Mouse (Mus musculus) heart, embryonic 11.5 days (tissue): ENCODE results near the gene Umodl1. TPM values are rescaled to one million over a fixed set of nuclear protein-coding genes. Genes with fewer than 3 reads are reported as not detected.

Experiments
- ATAC-seq: fragments of 200-750 bp; cut with Nextera tagmentation; replicated peaks from 2 replicates; pipeline ENCODE4 v1.8.0; 2017; ENCODE audit warnings: moderate library complexity; ENCODE audit not compliant: insufficient number of reproducible peaks, low FRiP score, low TSS enrichment
- H3K27ac ChIP-seq: fragments of 300-500 bp; sonication (generic); 2 replicates; pipeline ENCODE4 v1.5.1; 2014; ENCODE audit warnings: mild to moderate bottlenecking, low read depth, low read length
- H3K27me3 ChIP-seq: fragments of 300-500 bp; sonication (generic); 2 replicates; pipeline ENCODE4 v1.6.1; 2014; ENCODE audit warnings: mild to moderate bottlenecking, low read length, mixed read lengths; ENCODE audit not compliant: control insufficient read depth, insufficient read depth
- H3K36me3 ChIP-seq: fragments of 300-500 bp; sonication (generic); 2 replicates; pipeline ENCODE4 v1.6.1; 2014; ENCODE audit warnings: mild to moderate bottlenecking, low read length, moderate library complexity, mixed read lengths; ENCODE audit not compliant: control insufficient read depth, insufficient read depth
- H3K4me1 ChIP-seq: fragments of 300-500 bp; sonication (generic); 2 replicates; pipeline ENCODE4 v1.6.1; 2014; ENCODE audit warnings: low read length; ENCODE audit not compliant: control insufficient read depth, insufficient read depth
- H3K4me2 ChIP-seq: fragments of 300-500 bp; sonication (generic); 2 replicates; pipeline ENCODE4 v1.6.1; 2014; ENCODE audit warnings: mild to moderate bottlenecking, moderate library complexity
- H3K4me3 ChIP-seq: fragments of 300-500 bp; sonication (generic); 2 replicates; pipeline ENCODE4 v1.5.1; 2014; ENCODE audit warnings: low read depth, low read length
- H3K9ac ChIP-seq: fragments of 300-500 bp; sonication (generic); 2 replicates; pipeline ENCODE4 v1.6.1; 2014; ENCODE audit warnings: mild to moderate bottlenecking, low read depth, low read length, moderate library complexity
- H3K9me3 ChIP-seq: fragments of 300-500 bp; sonication (generic); replicated peaks from 2 replicates; pipeline ENCODE4 v1.6.1; 2016; ENCODE audit warnings: low read length; ENCODE audit not compliant: control insufficient read depth
- WGBS: fragments of 180-500 bp; shearing (Covaris S2); extraction: QIAGEN DNeasy Blood & Tissue Kit; methylation state at CpG from one replicate; pipeline ENCODE4 v1.1.7; 2014; ENCODE audit not compliant: insufficient replicate concordance; 5-methylcytosine and 5-hydroxymethylcytosine counted together
- polyA plus RNA-seq: library from polyadenylated mRNA; unstranded; fragments of >200 nt; fragmentation: Nextera tagmentation; extraction: Ambion mirVana; gene quantifications from 2 replicates; pipeline ENCODE4 v1.2.1, GENCODE M21; 2014

The Umodl1 gene
- polyA plus RNA-seq, 1 experiment from 2014 or later: not detected

DNA sequence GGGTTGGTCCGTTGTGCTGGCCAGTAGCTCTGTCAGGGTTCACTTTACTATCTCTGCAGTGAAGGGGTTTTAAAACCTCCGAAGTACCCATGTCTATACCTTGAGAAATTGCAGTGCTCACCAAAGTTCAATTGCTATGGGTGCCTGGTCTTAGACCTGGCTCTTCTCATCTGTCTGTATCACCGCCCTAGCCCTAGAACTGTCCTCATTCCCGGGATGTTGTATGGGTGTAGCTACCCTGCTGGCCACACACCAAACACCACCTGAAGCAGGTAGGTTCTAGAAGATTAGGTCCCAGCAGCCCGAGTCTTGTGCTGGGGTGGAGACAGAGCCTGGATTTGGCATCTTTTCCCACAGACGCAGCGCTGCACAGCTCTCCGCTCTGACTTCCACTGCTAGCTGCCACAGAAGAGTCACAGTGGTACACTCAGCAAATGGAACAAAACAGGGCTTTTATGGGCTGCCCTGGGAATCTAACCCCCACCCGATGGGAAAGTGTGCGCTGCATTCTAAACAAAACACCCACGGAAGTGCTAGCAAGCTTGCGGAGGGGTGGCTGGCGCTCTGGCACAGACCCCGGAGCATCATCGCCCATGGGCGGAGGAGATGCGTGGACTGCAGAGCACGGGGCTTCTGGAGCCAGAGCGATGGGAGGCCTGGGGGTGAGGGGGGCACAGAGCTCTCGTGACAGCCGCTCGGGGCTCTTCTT is 81.9 kb downstream of the Umodl1 start:
- WGBS: 81% methylated on average over 22 of the region's 22 CpGs
- H3K36me3 ChIP-seq: no peaks in the 10 kb centered on the region
- no peak overlapping the region for H3K4me3 ChIP-seq
- no peak overlapping the region for H3K27ac ChIP-seq
- no peaks in the 10 kb centered on the region for H3K9me3 ChIP-seq
- no peak overlapping the region for H3K9ac ChIP-seq
- H3K27me3 ChIP-seq: no peaks in the 10 kb centered on the region
- H3K4me1 ChIP-seq: peaks cover 11% of the 10 kb centered on the region
- ATAC-seq: no peak
- H3K4me2 ChIP-seq: no peak overlapping the region

DNA sequence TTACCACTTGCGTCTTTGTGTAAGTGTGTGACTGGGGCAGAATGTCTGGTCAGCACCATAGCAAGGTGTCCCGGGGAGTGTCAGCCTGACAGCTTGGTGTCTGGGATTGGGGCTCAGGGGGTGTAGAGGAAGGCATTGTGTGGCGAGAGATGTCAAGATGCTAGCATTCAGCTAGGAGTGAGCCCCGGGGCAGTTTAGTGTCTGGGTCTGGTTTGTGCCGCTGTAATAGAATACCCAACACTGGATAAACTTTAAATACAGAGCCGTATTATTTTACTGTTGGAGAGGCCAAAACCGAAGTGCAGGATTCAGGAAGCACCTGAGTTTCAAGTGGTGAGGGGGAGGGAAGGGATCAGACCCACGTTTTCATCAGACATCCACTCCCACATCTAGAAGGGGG is 82.9 kb downstream of the Umodl1 start:
- Histone ChIP-seq H3K4me3 (no peak overlapping the region), H3K9ac (no peak overlapping the region), H3K4me2 (no peak overlapping the region), H3K36me3 (no peaks in the 10 kb centered on the region), H3K9me3 (no peaks in the 10 kb centered on the region), H3K4me1 (peaks cover 11% of the 10 kb centered on the region), H3K27me3 (no peaks in the 10 kb centered on the region), H3K27ac (no peak overlapping the region)
- WGBS: 73% methylated on average over 8 of the region's 8 CpGs
- ATAC-seq: no peak

DNA sequence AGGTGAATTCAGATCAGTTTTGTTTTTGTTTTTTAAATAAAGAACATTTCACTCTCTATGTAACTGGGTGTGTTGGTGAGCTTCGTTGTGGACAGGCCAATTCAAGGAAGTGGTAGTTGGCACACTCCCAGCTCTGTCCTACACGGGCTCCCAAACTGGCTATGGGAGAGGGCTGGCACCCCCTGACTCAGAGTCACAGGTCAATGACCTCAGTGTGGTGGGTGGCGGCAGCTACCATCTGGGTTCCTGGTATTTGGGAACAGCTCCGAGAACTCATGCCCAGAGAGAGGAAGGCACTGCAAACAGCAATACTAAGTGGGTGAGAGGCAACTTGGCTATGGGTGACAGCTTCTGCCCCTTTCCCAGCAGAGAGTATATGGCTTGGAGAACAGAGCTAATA is 83.9 kb downstream of the Umodl1 start:
- no peak for ATAC-seq
- H3K4me2 ChIP-seq: no peak overlapping the region
- 80% methylated on average over 4 of the region's 4 CpGs for WGBS
- H3K4me1 ChIP-seq: peaks cover 11% of the 10 kb centered on the region
- no peak overlapping the region for H3K9ac ChIP-seq
- no peaks in the 10 kb centered on the region for H3K9me3 ChIP-seq
- H3K27ac ChIP-seq: no peak overlapping the region
- H3K4me3 ChIP-seq: no peak overlapping the region
- no peaks in the 10 kb centered on the region for H3K36me3 ChIP-seq
- H3K27me3 ChIP-seq: no peaks in the 10 kb centered on the region

DNA sequence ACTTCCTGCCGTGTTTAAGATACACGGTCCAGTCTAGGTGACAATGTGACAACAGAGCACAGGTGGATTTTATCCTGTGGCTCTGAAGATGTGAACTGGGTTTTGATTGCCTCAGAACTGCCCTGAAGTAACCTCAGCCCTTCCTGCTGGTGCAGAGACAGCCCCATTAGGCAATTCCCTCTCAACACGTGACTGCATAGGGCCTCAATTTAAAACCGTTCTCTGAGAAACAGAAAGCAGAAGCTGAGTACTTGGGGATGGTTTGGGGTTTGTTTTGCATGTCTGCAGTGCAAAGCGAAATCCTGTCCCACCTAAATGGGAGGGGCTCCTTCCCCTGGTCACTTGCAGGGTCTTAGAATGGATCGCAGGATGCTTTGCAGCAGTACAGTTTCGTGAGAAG is 85.2 kb downstream of the Umodl1 start:
- no peaks in the 10 kb centered on the region for H3K36me3 ChIP-seq
- no peak overlapping the region for H3K4me3 ChIP-seq
- H3K27ac ChIP-seq: no peak overlapping the region
- H3K4me1 ChIP-seq: peaks cover under 1% of the 10 kb centered on the region
- no peaks in the 10 kb centered on the region for H3K27me3 ChIP-seq
- WGBS: 65% methylated on average over 7 of the region's 7 CpGs
- ATAC-seq: no peak
- no peaks in the 10 kb centered on the region for H3K9me3 ChIP-seq
- no peak overlapping the region for H3K9ac ChIP-seq
- H3K4me2 ChIP-seq: no peak overlapping the region

- no peak overlapping the region for H3K4me2 ChIP-seq
- no peak overlapping the region for H3K4me3 ChIP-seq
- 60% methylated on average over 7 of the region's 7 CpGs for WGBS
- no peak overlapping the region for H3K9ac ChIP-seq
- no peaks in the 10 kb centered on the region for H3K36me3 ChIP-seq
- no peaks in the 10 kb centered on the region for H3K27me3 ChIP-seq
- H3K9me3 ChIP-seq: no peaks in the 10 kb centered on the region
- no peak overlapping the region for H3K27ac ChIP-seq
- no peak for ATAC-seq
- H3K4me1 ChIP-seq: no peaks in the 10 kb centered on the region
These were observed 86.0 kb downstream of the Umodl1 start for GRCm38 (mm10) chr17:31040421-31040820.

GRCm38 (mm10) chr17:31042751-31043150 is 88.3 kb downstream of the Umodl1 start:
- no peak for ATAC-seq

GRCm38 (mm10) chr17:31057151-31057890 is 102.9 kb downstream of the Umodl1 start, which contains the start of gene Abcg1:
Abcg1 (plus strand) TSS chr17:31057675.
- ATAC-seq: peak; percentile 44; the same call in 1 of the 2 replicates
- peak within 1 kb of the TSS; percentile 52 for H3K9ac ChIP-seq
- H3K4me3 ChIP-seq: peak within 1 kb of the TSS; percentile 64
- H3K27me3 ChIP-seq: peaks cover 18% of the 10 kb centered on the region
- no peaks in the 10 kb centered on the region for H3K36me3 ChIP-seq
- no peaks in the 10 kb centered on the region for H3K9me3 ChIP-seq
- WGBS: 4% methylated on average over 46 of the region's 49 CpGs
- peak within 1 kb of the TSS; percentile 91 for H3K4me2 ChIP-seq
- peaks cover 20% of the 10 kb centered on the region for H3K4me1 ChIP-seq
- H3K27ac ChIP-seq: no peak within 1 kb of the TSS

More at GRCm38 (mm10) chr17:31042751-31043150, 88.3 kb downstream of the Umodl1 start:
- no peak overlapping the region for H3K4me3 ChIP-seq
- 87% methylated on average over 2 of the region's 2 CpGs for WGBS
- no peak overlapping the region for H3K4me2 ChIP-seq
- H3K36me3 ChIP-seq: no peaks in the 10 kb centered on the region
- no peak overlapping the region for H3K27ac ChIP-seq
- H3K9me3 ChIP-seq: no peaks in the 10 kb centered on the region
- H3K9ac ChIP-seq: no peak overlapping the region
- H3K4me1 ChIP-seq: no peaks in the 10 kb centered on the region
- H3K27me3 ChIP-seq: no peaks in the 10 kb centered on the region

GRCm38 (mm10) chr17:31057891-31058744 is 103.7 kb downstream of the Umodl1 start:
- H3K4me3 ChIP-seq: peak overlapping the region; percentile 64
- 3% methylated on average over 31 of the region's 31 CpGs for whole genome bisulfite sequencing
- ATAC-seq: peak; percentile 33; the same call in 1 of the 2 replicates
- H3K4me2 ChIP-seq: peak overlapping the region; percentile 91
- H3K27me3 ChIP-seq: peaks cover 18% of the 10 kb centered on the region
- peak overlapping the region; percentile 52 for H3K9ac ChIP-seq
- H3K4me1 ChIP-seq: peaks cover 20% of the 10 kb centered on the region
- H3K36me3 ChIP-seq: no peaks in the 10 kb centered on the region
- no peak overlapping the region for H3K27ac ChIP-seq
- H3K9me3 ChIP-seq: no peaks in the 10 kb centered on the region
